Mouse (Mus musculus): ENCODE results near the gene Marveld2. TPM values are rescaled to one million over a fixed set of nuclear protein-coding genes. Genes with fewer than 3 reads are reported as not detected.

Gene Marveld2
- polyA plus RNA-seq, 1 experiment from 2014 or later = 2.3 TPM

GRCm38 (mm10) chr13:100552009-100552368 is 64.8 kb downstream of the Marveld2 start:
- H3K27me3 ChIP-seq (ENCODE audit: low read depth, poor library complexity, severe bottlenecking) = peaks cover 67% of the 10 kb centered on the region
- under 1% methylated on average over 35 of the region's 35 CpGs for WGBS
- H3K27ac ChIP-seq (replicated peaks) = no peak overlapping the region; the same call in 1 of the 2 replicates
- H3K4me3 ChIP-seq = peak overlapping the region; percentile 75
- peaks cover 20% of the 10 kb centered on the region for H3K4me1 ChIP-seq
- H3K36me3 ChIP-seq = no peaks in the 10 kb centered on the region
- no peak for DNase-seq (ENCODE audit: low spot score)
- no peaks in the 10 kb centered on the region for H3K9me3 ChIP-seq (replicated peaks)

GRCm38 (mm10) chr13:100551371-100552008 is 65.3 kb downstream of the Marveld2 start:
- Histone ChIP-seq H3K9me3 (replicated peaks) (no peaks in the 10 kb centered on the region; the same call in 1 of the 2 replicates), H3K4me1 (peaks cover 20% of the 10 kb centered on the region), H3K27ac (replicated peaks) (no peak overlapping the region), H3K4me3 (peak overlapping the region; percentile 75), H3K36me3 (no peaks in the 10 kb centered on the region), H3K27me3 (ENCODE audit: low read depth, poor library complexity, severe bottlenecking) (peaks cover 67% of the 10 kb centered on the region)
- DNase-seq (ENCODE audit: low spot score) = peak; percentile 48
- 1% methylated on average over 41 of the region's 41 CpGs for WGBS

GRCm38 (mm10) chr13:100547269-100547668 is 69.5 kb downstream of the Marveld2 start:
- H3K4me3 ChIP-seq = no peak overlapping the region
- peaks cover 12% of the 10 kb centered on the region for H3K4me1 ChIP-seq
- DNase-seq (ENCODE audit: low spot score) = no peak
- H3K27ac ChIP-seq (replicated peaks) = no peak overlapping the region
- peaks cover 35% of the 10 kb centered on the region for H3K27me3 ChIP-seq (ENCODE audit: low read depth, poor library complexity, severe bottlenecking)
- H3K9me3 ChIP-seq (replicated peaks) = no peaks in the 10 kb centered on the region; the same call in 1 of the 2 replicates
- WGBS = 81% methylated on average over 5 of the region's 5 CpGs
- no peaks in the 10 kb centered on the region for H3K36me3 ChIP-seq

Other genes starting within 250 kb of the Marveld2 start
- gene Naip1, start 164.1 kb downstream of the Marveld2 start, polyA plus RNA-seq (2016; fragmentation: Nextera tagmentation; extraction: Ambion mirVana) = not detected in 2 replicates
- 90.4 and 90.5 TPM in 2 replicates for gene Gtf2h2, start 124.4 kb downstream of the Marveld2 start, polyA plus RNA-seq (2016; fragmentation: Nextera tagmentation; extraction: Ambion mirVana)
- 1.2 and 1.5 TPM in 2 replicates for gene Ocln, start 64.3 kb downstream of the Marveld2 start, polyA plus RNA-seq (2016; fragmentation: Nextera tagmentation; extraction: Ambion mirVana)
- gene Ak6, start 34.0 kb upstream of the Marveld2 start, polyA plus RNA-seq (2016; fragmentation: Nextera tagmentation; extraction: Ambion mirVana) = 342 and 358 TPM in 2 replicates
- 20.0 and 21.7 TPM in 2 replicates for gene Rad17, start 34.1 kb upstream of the Marveld2 start, polyA plus RNA-seq (2016; fragmentation: Nextera tagmentation; extraction: Ambion mirVana)
- gene Taf9, start 34.6 kb upstream of the Marveld2 start, polyA plus RNA-seq (2016; fragmentation: Nextera tagmentation; extraction: Ambion mirVana) = 20.6 and 22.1 TPM in 2 replicates
- gene Ccdc125, start 52.7 kb upstream of the Marveld2 start, polyA plus RNA-seq (2016; fragmentation: Nextera tagmentation; extraction: Ambion mirVana) = 2.7 TPM in 2 replicates
- gene Cdk7, start 114.0 kb upstream of the Marveld2 start, polyA plus RNA-seq (2016; fragmentation: Nextera tagmentation; extraction: Ambion mirVana) = 81.7 and 97.3 TPM in 2 replicates
- gene Mrps36, start 127.7 kb upstream of the Marveld2 start, polyA plus RNA-seq (2016; fragmentation: Nextera tagmentation; extraction: Ambion mirVana) = 140 and 160 TPM in 2 replicates
- gene Cenph, start 158.9 kb upstream of the Marveld2 start, polyA plus RNA-seq (2016; fragmentation: Nextera tagmentation; extraction: Ambion mirVana) = 58.9 and 67.0 TPM in 2 replicates
- gene Ccnb1, start 169.6 kb upstream of the Marveld2 start, polyA plus RNA-seq (2016; fragmentation: Nextera tagmentation; extraction: Ambion mirVana) = 451 and 479 TPM in 2 replicates
- gene Slc30a5, start 216.5 kb upstream of the Marveld2 start, polyA plus RNA-seq (2016; fragmentation: Nextera tagmentation; extraction: Ambion mirVana) = 34.9 and 35.6 TPM in 2 replicates